Mouse (Mus musculus) lung, postnatal 4 days (tissue): Measurements from ENCODE around the gene Aldh1l1.

Source experiments
- DNase-seq, 2 experiments: peaks; one replicate each; pipeline ENCODE4 v3.0.0; 2021

Gene Aldh1l1

DNA sequence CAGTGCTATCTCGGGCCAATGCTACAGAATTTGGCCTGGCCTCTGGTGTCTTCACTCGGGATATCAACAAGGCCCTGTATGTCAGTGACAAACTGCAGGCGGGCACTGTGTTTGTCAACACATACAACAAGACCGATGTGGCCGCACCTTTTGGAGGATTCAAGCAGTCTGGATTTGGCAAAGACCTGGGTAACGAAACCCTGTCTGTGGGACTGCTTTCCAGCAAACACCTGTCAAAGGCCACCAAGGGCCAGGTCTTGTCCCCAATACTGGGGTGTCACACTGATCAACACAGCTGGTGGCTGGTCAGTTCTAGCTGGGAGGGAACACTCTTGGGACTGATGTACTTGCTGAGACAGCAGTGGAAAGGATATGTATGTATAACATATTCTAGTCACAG is 112.0 kb downstream of the Aldh1l1 start:
- DNase-seq = no peak

DNA sequence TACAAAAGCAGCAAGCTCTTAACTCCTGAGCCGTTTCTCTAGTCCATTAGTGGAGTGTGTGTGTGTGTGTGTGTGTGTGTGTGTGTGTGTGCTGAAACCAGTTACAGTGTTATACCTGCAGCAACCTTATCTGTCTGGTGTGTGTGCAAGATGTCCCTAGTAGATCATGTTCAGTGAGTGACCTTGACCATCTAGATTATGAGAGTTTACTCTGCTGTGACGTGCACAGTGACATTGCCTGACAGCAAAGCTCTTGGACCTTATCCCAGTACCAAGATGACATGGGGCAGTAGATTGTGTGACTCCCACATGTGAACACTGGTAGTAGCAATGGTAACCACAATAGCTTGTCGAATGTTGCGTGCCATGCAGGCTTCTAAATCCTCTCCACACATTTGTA is 114.1 kb downstream of the Aldh1l1 start:
- no peak for DNase-seq

- DNase-seq = no peak
Measured at GRCm38 (mm10) chr6:90601736-90602135, 115.5 kb downstream of the Aldh1l1 start.

DNA sequence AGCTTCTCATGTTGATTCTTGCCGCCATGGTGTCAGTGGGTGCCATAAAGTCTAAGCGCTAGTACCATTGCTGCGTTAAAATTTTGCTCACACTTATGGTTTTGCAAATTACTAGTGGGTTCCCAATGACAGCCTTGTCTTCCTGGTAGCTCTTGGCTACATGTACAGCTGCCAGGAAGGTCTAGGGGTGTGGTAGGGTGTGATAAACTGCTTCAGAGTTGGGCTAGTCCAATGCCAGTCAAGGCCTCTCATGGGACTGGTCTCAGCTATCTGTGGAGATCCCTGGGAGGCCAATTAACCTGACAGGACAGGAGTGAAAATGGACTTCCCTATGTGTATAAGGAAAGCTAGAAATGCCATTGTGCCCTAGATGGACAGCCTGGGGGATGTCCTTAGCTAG is 116.1 kb downstream of the Aldh1l1 start:
- no peak for DNase-seq

GRCm38 (mm10) chr6:90603126-90603525 is 116.9 kb downstream of the Aldh1l1 start:
- DNase-seq = no peak

- no peak for DNase-seq
Measured at GRCm38 (mm10) chr6:90604130-90604529, 117.9 kb downstream of the Aldh1l1 start.

DNA sequence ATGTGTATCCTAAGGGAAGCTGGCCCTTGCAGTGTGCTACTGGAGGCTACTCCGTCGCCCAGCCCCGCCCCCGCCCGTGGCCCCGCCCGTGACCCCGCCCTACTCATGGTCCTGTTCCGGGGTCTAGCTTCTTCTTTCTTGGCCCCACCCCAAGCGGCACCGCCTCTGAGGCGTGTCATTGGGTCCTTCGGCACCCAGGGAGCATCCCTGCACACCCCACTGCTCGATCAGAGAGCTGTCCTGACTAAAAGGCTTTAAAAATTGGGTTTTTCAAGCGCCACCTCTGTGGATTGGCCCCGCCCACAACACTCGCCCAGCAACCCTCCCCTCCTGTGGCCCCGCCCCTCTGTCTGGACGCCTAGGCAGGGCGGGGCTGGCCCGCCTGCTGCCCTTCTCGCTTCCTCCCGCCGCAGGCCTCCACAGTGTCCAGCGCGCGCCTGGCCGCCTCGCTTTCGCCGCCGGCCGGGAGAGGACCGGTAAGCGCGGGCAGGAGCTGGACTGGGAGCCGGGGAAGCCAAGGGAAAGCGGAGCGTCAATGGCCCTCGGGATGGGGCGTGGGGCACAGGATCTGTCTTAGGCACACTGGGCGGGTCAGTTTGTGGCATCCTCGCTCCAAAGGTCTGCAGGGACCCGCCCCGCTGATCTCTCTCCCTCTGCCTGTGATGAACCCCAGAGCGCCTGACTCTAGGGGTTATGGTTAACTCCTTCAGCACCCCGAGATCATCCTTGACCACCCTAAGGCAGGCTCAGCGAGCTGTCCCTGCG is 118.5 kb downstream of the Aldh1l1 start, which contains the start of gene Slc41a3:
Slc41a3 (plus strand) TSS at position 193 of the 765 bp plus-strand sequence.
- peak; percentile 95 for DNase-seq

GRCm38 (mm10) chr6:90605298-90605665 is 119.1 kb downstream of the Aldh1l1 start:
- no peak for DNase-seq

GRCm38 (mm10) chr6:90606538-90606937 is 120.3 kb downstream of the Aldh1l1 start:
- DNase-seq = peak; percentile 65 to 74

DNA sequence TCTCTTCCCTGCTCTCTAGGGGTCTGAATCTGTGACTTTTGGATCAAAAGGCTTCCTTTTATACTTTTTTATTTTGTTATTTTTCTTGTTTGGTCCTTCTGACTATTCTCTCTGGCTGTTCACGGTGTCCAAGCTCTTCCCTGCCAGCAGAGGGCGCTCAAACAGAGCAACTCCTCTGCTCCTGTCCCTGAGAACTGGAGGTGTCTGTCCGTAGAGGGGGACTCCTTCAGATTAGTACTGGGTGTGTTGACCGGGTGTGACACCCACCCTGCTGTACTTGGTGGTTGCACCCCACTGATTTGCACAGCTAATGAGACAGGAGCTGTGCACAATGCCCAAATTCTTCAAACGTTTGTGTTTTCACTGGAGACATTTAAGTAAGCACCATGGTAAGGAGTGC is 121.0 kb downstream of the Aldh1l1 start:
- peak; percentile 68 to 71 for DNase-seq

DNA sequence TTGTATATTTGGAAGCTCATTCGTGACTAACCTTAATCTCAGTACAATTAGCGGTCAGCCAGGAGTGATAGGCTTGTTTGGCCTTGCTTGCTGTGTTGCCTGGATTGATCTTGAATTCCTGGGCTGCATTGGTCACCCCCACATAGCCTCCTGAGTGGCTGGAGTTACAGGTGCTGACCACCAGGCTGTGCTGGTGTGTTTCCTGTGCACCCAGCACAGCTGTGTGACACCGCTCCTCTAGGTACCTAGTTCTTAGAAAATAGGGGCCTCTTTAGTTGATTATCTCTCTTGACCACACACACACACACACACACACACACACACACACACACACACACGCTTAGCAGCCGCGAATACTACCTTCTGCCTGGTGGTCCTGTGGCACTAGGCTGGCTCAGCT is 122.0 kb downstream of the Aldh1l1 start:
- peak in 1 of 2 experiments; percentile 53 for DNase-seq

DNA sequence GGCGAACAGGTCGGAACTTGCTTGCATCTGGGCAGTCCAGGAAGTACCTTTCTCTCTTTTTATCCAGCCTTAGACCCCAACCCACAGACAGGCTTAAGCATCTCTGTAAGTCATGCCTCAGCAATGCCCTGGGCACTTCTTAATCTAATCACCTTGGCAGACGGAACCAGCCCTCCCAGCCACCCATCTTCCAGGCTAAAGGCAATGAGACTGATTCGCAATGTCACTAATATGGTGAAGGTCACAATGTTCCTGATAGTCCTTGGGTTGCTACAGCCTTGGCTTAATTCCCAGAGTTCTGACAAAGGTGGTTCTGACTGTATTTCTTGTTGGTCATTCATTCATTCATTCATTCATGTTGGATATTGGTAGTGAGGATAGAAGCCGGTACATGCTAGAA is 124.0 kb downstream of the Aldh1l1 start:
- no peak for DNase-seq

DNA sequence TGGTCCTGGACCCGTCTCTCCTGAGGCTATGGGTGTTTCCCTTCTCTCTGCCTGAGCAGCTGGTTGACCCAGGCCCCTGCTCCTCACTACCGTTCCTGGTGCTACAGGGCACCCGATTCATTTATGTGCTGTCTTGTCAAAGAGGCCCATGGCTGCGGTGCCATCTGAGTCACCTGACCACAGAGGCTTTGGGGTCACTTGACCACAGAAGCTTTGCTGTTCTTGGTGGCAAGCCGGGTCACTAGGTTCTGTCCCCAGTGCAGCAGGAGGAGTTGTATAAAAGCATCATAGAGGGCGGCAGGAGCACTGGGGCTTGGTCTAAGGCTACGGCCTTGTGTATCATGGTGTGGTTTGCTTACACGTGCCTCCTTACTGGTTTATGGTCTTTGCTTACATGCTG is 127.0 kb downstream of the Aldh1l1 start:
- no peak for DNase-seq

DNA sequence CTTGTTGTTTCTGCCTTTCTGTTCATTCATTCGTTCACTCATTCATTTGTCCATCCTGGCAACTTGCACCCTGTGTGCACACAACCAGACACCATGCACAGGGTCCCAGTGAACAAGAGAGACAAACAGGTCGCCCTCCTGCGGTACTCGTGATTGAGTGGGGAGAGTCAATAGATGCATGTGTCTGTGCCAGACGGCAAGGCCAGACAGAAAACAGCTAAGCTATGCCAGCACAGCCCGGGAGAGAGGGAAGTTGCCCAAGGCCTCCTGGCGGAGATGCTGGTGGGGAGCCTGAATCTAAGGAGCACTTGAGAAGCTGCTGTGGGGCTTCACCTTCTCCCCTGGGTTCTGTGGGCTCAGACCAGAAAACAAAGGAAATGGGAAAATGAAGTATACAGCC is 129.1 kb downstream of the Aldh1l1 start:
- DNase-seq = no peak

GRCm38 (mm10) chr6:90615991-90616390 is 129.8 kb downstream of the Aldh1l1 start:
- DNase-seq = no peak

DNA sequence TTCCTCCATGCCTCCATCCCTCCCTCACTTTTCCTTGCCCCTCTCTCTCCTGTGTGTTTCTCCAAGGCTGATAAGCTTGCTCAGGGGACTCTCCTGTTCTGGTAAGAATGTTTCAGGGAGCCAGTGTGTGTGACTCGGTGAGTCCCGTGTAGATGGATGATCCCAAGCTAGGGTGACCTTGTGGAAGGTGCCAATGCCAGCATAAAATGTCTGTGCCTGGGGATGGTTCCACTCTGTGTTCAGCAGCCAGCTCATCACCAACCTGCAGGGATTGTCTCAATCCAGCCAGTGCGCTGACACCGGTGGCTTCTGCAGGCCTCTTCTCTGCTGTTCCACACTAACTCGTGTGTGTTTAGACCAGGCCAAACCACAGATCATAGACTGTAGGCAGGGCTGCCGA is 130.3 kb downstream of the Aldh1l1 start:
- DNase-seq = no peak

DNA sequence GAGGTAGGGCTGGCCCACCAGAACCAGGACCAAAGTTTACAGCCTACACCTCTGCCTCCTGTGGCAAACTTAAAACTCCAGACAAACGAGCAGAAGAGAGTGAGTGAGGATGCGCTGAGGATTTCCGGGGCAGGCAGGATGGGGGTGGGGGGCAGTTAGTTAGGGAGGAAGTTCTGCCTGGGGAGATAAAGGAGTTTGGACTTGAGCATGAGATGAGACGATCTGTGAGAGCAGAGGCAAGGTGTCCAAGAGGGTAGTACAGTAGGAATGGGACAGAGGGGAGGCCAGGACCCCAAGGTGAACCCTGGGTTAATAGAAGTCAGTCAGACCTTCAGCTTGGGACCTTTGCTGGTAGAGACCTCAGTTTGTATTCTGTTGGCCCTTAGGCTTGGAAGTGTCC is 132.0 kb downstream of the Aldh1l1 start:
- peak in 1 of 2 experiments; percentile 28 for DNase-seq

- DNase-seq = peak; percentile 54 to 72
Measured at GRCm38 (mm10) chr6:90618821-90619636, 132.8 kb downstream of the Aldh1l1 start.

GRCm38 (mm10) chr6:90619936-90620335 is 133.7 kb downstream of the Aldh1l1 start:
- DNase-seq = no peak

DNA sequence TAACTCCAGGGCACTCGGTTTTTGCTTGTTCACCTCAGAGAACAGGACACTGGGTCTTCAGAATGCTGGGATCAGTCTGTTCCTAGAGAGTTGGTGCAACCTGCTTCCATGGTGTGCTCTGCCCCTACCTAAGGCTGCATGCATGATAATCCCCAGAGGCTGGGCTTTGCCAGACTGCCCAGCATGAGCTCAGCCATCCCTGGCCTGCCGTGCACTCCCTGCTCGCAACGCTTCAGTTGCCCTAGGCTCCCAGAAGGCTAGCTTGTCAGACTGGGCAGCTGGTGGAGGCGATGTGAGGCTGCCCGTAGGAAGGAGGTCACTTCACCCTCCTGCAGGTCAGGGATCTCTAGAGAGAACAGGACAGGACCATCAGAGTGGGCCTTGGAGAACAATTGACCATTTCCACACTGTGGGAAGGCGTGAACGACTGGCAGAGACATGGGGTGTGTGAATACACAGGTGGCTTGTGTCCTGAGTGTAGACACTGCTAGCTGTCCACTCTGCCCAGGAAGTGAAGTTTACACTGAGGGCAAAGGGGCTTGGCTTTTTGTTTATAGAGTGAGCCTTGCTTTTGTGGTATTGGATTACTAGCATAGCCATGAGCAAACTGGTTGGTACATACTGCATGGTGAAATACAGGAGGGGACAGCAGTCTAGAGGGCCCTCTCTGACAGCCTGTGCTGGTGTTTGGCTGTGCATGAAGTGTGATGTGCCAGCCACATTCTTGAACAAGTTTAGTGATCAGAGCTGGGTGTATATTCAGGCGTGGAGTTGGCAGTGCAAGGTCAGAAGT is 134.8 kb downstream of the Aldh1l1 start:
- no peak for DNase-seq

DNA sequence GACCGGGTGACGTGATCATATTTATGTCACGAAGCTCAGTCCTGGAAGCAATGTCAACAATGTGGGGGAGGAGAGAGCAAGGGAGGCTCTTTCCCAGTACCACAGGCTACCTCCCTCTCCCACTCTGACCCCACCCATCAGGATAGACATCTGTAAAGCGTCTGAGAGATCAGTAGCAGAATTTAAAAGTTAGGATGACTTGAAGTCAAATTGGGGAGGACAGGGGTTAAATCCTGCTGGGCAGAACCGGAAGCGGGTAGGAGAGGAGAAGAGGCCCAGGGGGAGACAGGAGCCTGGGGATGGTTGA is 135.3 kb downstream of the Aldh1l1 start:
- no peak for DNase-seq

DNA sequence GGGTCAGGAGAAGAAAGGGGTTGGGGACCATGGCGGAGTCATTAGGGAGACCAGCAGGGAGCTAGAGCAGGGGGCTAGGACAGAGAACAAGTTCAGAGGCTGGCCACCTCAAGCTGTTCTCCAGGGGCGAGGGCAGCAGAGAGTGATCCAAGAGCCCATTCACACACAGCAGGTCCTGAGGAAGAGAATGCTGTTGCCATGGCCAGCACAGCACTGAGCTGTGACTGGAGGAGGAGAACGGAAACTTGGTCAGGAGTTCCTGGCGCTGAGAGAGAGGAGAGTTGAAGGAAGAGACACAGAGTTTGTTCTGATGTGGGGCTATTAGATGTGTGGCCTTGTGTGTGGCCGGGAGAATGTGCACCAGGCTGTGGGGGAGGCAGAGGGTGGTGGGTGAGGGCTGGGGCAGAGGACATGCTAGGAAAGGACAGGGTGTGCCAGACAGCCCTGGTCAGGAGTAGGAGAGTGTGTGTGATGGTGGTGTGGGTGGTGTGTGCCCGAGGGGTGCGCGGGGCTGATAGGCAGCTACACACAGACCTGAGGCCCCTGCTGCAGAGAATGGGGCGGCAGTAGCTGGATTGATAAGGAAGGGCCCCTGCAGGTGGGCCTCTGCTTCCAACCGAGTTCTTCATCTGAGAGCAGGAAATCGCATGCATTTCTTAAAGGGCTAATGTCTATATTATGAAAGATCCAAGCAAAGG is 136.7 kb downstream of the Aldh1l1 start:
- DNase-seq = no peak

GRCm38 (mm10) chr6:90623456-90623836 is 137.2 kb downstream of the Aldh1l1 start:
- DNase-seq = no peak
